18 mouse cellular contexts compared by ENCODE assay signal in genomic region chr12:32982631-32983030, GRCm38 (mm10). TPM values are rescaled to one million over a fixed set of nuclear protein-coding genes. Genes with fewer than 3 reads are reported as not detected.
DNase-seq lines count a peak whose midpoint lies in the region; ATAC-seq and TF ChIP-seq lines count a peak whose summit lies in the region.
"Had no signal": no experiment of that assay in that cellular context is flagged by ENCODE, and none has a peak within 500 bp of the region (broad histone marks: within the 10 kb centered on the region; RNA-seq: fewer than 3 reads in every experiment).

No protein-coding gene starts in this region.

- peak; percentile 25 for DNase-seq in cerebellum, adult 11 months
- DNase-seq in cerebellum, postnatal 25 days: peak; percentile 30 to 58
- DNase-seq in layer of hippocampus, postnatal 14 days (ENCODE audit: low spot score in 2 of 2): peak; percentile 21 to 63
- no peak for DNase-seq in embryo, embryonic 10 days (ENCODE audit: low spot score)
- no peak for DNase-seq in gastrocnemius, postnatal 36 days
- DNase-seq in liver, postnatal 0 days: no peak
- DNase-seq: kidney, adult 9 months; liver, embryonic 13.5 days; thymus, postnatal 14 days had no signal

- 100% methylated on average over 1 of the region's 1 CpGs for WGBS in forebrain, embryonic 13.5 days
- WGBS in forebrain, embryonic 12.5 days: 100% methylated on average over 1 of the region's 1 CpGs
- WGBS in liver, postnatal 0 days (ENCODE audit: insufficient replicate concordance): 80% methylated on average over 1 of the region's 1 CpGs

- no peak overlapping the region for H3K9ac ChIP-seq in forebrain, embryonic 13.5 days
- no peak overlapping the region for H3K9ac ChIP-seq in forebrain, embryonic 12.5 days
- H3K9ac ChIP-seq in liver, postnatal 0 days (replicated peaks): no peak overlapping the region
- H3K9ac ChIP-seq: embryonic facial prominence, embryonic 15.5 days; heart, embryonic 13.5 days; liver, embryonic 13.5 days; neural tube, embryonic 12.5 days had no signal

- no peaks in the 10 kb centered on the region for H3K9me3 ChIP-seq in forebrain, embryonic 13.5 days (replicated peaks)
- H3K9me3 ChIP-seq in forebrain, embryonic 12.5 days: no peaks in the 10 kb centered on the region
- no peaks in the 10 kb centered on the region for H3K9me3 ChIP-seq in liver, postnatal 0 days (ENCODE audit: low read length)
- H3K9me3 ChIP-seq: embryonic facial prominence, embryonic 15.5 days; heart, embryonic 13.5 days; limb, embryonic 10.5 days; liver, embryonic 13.5 days; neural tube, embryonic 12.5 days had no signal

- peaks cover 1% of the 10 kb centered on the region; the same call in 1 of the 2 replicates for H3K36me3 ChIP-seq in forebrain, embryonic 13.5 days (ENCODE audit: poor library complexity, severe bottlenecking)
- H3K36me3 ChIP-seq in forebrain, embryonic 12.5 days (replicated peaks): no peaks in the 10 kb centered on the region
- H3K36me3 ChIP-seq in liver, postnatal 0 days (replicated peaks; ENCODE audit: insufficient read depth, low read length): peaks cover under 1% of the 10 kb centered on the region
- H3K36me3 ChIP-seq: embryonic facial prominence, embryonic 15.5 days; limb, embryonic 10.5 days; neural tube, embryonic 12.5 days had no signal

- 0 out of 2 replicates have a peak overlapping the region, but pooled peaks have one; percentile 54 for H3K27ac ChIP-seq in forebrain, embryonic 13.5 days
- no peak overlapping the region for H3K27ac ChIP-seq in forebrain, embryonic 12.5 days
- H3K27ac ChIP-seq in liver, postnatal 0 days (ENCODE audit: low read depth): no peak overlapping the region
- H3K27ac ChIP-seq: embryonic facial prominence, embryonic 15.5 days; heart, embryonic 13.5 days; limb, embryonic 10.5 days; liver, embryonic 13.5 days; neural tube, embryonic 12.5 days had no signal

- intact Hi-C loops in gastrocnemius, postnatal 36 days (cut with DNase I): no loop called here

- TF ChIP-seq CTCF in liver, postnatal 0 days (IDR thresholded peaks at IDR 0.05; ENCODE audit: low read depth): no peak

- no peak for TF ChIP-seq EP300 in liver, postnatal 0 days (IDR thresholded peaks at IDR 0.05; ENCODE audit: low read depth)

- no peaks in the 10 kb centered on the region for H3K27me3 ChIP-seq in forebrain, embryonic 13.5 days
- no peaks in the 10 kb centered on the region for H3K27me3 ChIP-seq in forebrain, embryonic 12.5 days
- no peaks in the 10 kb centered on the region for H3K27me3 ChIP-seq in liver, postnatal 0 days (ENCODE audit: insufficient read depth, low read length)
- H3K27me3 ChIP-seq: embryonic facial prominence, embryonic 15.5 days; heart, embryonic 13.5 days; liver, embryonic 13.5 days; neural tube, embryonic 12.5 days had no signal

- no peak overlapping the region for H3K4me3 ChIP-seq in forebrain, embryonic 13.5 days
- no peak overlapping the region for H3K4me3 ChIP-seq in forebrain, embryonic 12.5 days (replicated peaks)
- H3K4me3 ChIP-seq in liver, postnatal 0 days (ENCODE audit: low read depth, low read length): no peak overlapping the region
- H3K4me3 ChIP-seq: embryonic facial prominence, embryonic 15.5 days; heart, embryonic 13.5 days; limb, embryonic 10.5 days; liver, embryonic 13.5 days; neural tube, embryonic 12.5 days had no signal

- H3K4me1 ChIP-seq in forebrain, embryonic 13.5 days: 0 out of 2 replicates have a peak, but pooled peaks cover 5% of the 10 kb centered on the region
- no peaks in the 10 kb centered on the region for H3K4me1 ChIP-seq in forebrain, embryonic 12.5 days
- no peaks in the 10 kb centered on the region for H3K4me1 ChIP-seq in liver, postnatal 0 days (ENCODE audit: insufficient read depth)
- H3K4me1 ChIP-seq: embryonic facial prominence, embryonic 15.5 days; heart, embryonic 13.5 days; limb, embryonic 10.5 days; liver, embryonic 13.5 days had no signal

- peak; percentile 81; the same call in 1 of the 2 replicates for ATAC-seq in forebrain, embryonic 13.5 days
- no peak for ATAC-seq in forebrain, embryonic 12.5 days (ENCODE audit: low FRiP score)
- ATAC-seq in liver, postnatal 0 days: no peak
- ATAC-seq: activated CD4-positive, CD25-positive, alpha-beta regulatory T cell, adult 4 months; lung, postnatal 0 days; midbrain, embryonic 16.5 days had no signal

- H3K4me2 ChIP-seq in forebrain, embryonic 13.5 days: no peak overlapping the region
- H3K4me2 ChIP-seq in forebrain, embryonic 12.5 days: no peak overlapping the region
- no peak overlapping the region for H3K4me2 ChIP-seq in liver, postnatal 0 days (ENCODE audit: low read depth, low read length)
- H3K4me2 ChIP-seq: embryonic facial prominence, embryonic 15.5 days; heart, embryonic 13.5 days; liver, embryonic 13.5 days; neural tube, embryonic 12.5 days had no signal

RNA-seq across cellular contexts. Expression of gene Sypl, which starts 28.9 kb away (rescaled TPM):
- 41.1 and 41.2 TPM in 2 replicates for polyA plus RNA-seq in forebrain, embryonic 13.5 days (2015; fragmentation: Nextera tagmentation; extraction: Ambion mirVana)
- 44.5 and 47.1 TPM in 2 replicates for polyA plus RNA-seq in forebrain, embryonic 12.5 days (2016; fragmentation: Nextera tagmentation; extraction: Ambion mirVana)
- 10 to 100 TPM; 37.2 to 41.0 TPM for total RNA-seq in layer of hippocampus, postnatal 14 days (2021)
- total RNA-seq in gastrocnemius, postnatal 36 days (2021): 100 to 1,000 TPM; 153 to 169 TPM
- 53.8 and 53.9 TPM in 2 replicates for polyA plus RNA-seq in liver, postnatal 0 days (2015; fragmentation: Nextera tagmentation; extraction: Ambion mirVana)

Comparison
In these comparisons a context has a peak if more than half of its experiments do, and no peak if none do; other contexts are left out.
1. DNase-seq: peak in cerebellum, adult 11 months (single experiment), cerebellum, postnatal 25 days (2 of 2) and layer of hippocampus, postnatal 14 days (2 of 2); none in embryo, embryonic 10 days (single experiment), gastrocnemius, postnatal 36 days (0 of 2) and liver, postnatal 0 days (single experiment).